Mouse (Mus musculus) c-Kit-positive CD71-negative TER-119-negative erythroid progenitor cells, embryonic 14.5 days (primary cell): ENCODE data around the gene Gba2.
"Not testable (repeated sequence)": the region's sequence is repeated elsewhere in the genome, so short reads cannot be mapped to it uniquely, and the experiment has no call there.

Source experiments
- DNase-seq: peaks from one replicate; pipeline ENCODE4 v3.0.0-alpha.2; 2013; ENCODE audit warnings: low read depth

Gba2 gene

DNA sequence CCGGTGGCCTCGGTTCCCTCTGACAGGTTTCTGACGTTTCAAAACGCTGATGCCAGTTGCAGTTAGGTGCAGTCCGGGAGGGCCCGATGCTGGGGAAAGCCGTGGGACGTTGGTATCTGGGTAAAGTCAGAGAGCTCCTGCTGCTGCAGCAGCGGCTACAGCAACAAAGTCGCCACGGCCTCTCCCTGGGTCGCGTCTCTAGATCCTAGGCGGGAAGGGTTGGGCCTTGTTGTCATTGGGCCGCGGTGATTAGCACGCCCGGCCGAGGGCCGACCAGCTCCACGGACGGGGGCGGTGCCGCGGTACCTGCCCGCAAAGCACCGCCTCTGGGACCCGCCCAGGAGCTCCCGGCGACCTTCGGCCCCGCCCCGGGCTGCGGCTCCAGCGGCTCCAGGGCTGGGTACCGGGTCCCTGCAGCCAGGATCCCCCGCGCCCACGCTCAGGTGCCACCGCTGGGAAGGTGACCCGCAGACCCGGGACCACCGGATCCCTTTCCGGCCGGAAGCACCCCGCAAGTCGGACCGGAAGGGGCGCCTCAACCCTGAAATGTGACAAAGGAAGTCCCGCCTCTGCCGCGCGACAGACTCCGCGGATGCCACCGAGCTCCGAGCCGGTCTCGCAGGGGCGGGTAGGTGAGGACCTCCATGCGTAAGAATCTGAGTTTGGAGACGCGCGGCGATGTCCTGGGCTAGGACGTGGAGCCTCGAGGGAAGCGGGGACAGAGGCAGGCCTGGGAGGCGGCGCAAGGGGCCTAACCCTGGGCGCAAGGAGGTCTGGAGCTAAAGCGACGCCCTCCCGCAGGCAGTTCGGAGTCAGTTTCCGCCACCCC is at the start of gene Gba2, which contains the start of gene Rgp1:
Gene Gba2, minus strand, starts transcription at position 498 of the 829 bp plus-strand sequence.
Gene Rgp1, plus strand, starts transcription at position 340 of the 829 bp plus-strand sequence.
- peak; percentile 80 for DNase-seq

DNA sequence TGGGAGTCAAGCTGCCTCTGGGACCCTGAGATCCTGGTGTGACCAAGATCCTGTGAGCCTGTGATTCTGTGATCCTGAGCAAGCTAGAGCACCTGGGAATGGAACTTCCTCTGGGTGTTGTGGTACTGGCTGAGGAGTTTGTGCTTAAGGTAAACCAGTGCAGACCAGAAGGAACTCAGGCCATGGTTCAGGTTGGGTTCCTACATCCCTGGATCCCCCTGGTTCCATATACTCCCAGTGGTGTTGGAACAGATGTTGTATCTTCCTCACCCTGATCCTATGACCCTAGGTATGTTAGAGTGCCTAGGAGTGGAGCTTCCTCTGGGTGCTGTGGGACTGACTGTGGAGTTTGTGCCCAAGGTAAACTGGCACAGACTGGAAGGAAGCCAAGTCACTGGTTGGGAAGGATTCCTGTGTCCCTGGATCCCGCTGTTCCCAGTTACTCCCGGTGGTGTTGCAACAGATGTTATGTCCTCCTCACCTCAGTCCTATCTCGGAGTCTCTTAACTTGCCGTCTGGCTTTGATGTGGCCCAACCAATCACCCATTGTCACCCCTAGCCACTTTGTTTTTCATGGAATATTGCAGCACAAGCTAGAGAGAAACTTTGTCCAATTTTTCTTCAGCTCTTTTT is 41.6 kb upstream of the Gba2 start:
- DNase-seq = no peak

DNA sequence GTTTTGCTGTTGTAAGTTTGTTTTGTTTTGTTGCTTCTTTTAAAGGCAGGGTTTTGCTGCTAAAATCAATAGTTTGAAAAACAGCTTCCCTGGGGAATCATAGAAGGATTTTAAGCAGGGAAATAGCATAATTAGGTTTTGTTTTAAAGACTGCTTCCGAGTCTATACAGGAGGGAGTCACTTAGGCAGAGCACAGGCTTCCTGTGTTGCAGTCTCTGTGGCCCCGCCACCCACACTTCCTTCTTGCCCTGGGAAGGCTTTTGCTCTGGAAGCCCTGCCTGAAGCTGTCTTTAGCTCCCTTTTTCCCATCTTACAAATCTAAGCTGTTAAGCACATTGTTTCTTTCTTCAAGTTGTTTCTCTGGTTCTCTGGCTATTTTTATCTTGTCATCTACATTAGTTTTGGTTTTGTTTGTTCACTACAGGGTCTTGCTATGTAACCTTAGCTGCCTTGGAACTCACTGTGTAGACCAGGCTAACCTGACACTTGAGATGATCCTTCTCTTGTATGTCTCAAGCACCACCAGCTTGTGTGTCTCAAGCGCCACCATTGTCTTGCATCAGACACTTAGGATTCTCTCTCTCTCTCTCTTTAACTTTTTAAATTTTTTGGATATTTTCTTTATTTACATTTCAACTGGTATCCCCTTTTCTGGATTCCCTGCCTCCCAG is 34.5 kb upstream of the Gba2 start:
- no peak for DNase-seq

DNA sequence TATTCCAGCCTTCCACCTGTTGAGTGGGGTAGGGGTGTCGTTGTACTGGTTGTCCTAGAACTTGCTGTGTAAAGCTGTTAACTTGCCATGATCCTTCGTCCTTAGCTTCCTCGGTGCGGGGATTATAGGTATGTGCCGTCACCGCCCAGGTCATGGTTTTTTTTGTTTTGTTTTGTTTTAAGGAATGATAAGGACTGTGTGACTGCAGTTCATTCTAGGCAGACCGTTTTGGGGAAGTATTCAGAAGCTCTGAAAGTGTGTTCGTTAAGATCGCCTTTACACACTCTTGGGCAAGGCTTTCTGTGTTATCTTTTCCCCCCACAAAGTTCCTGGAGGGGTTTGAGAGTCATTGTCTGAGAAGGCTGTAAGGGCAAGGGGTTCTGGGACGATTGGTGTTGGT is 33.9 kb upstream of the Gba2 start:
- DNase-seq = no peak

DNA sequence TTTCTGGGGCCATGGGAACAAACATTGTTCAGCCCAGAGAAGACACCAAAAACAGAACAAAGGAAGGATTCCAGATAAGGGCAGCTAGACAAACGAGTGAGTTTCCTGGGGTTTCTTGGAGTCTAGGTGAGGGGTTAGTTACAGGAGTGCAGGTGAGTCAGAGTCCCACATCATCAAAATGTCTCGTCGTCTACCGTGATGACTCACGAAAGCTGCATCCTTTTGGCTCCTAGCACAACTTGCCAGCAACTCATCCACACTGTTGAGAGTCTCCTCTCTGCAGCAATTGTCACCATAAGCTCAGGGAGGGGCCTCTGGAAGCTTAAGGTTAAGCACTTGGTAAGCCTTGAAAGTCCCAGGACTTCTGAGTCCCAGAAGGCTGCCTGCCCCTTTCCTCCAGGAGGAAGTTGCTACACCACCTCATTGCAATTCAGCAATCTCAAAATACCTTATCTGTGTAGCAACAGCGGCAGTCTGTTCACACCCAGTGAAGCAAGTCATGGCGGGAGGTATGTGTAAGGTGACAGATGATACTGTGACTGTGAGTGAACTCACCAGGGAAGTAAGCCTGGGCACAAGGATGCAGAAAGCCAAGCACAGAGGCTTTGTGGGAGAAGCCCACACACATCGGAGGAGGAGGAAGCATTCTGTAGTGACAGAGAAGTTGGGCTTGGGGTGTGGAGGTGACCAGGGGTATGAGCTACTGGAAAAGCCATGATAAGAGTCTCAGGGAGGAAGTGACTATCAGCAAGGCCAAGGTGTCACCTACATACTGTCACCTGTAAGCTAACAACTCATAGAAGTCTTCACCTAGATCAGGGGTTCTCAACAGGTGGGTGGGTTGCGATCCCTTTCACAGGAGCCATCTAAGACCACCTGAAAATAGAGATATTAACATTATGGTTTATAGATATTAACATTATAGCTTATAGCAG is 26.3 kb upstream of the Gba2 start:
- peak; percentile 24 for DNase-seq

DNA sequence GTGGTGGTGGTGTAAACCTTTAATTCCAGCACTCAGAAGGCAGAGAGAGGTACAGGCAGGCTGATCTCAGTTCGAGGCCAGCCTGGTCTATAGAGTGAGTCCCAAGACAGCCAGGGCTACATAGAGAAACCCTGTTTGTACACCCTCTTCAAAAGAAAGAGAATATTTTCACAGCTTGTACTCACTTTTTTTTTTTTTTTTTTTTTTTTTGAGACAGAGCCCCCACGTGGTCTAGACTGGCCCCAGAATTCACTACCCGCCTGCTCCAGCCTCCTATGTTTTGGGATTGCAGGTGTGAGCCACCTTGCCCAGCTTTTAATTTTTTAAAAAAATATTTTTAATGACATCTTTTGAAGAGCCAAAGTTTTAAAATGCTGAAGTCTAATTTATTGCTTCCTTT is 25.4 kb upstream of the Gba2 start:
- no peak for DNase-seq

DNA sequence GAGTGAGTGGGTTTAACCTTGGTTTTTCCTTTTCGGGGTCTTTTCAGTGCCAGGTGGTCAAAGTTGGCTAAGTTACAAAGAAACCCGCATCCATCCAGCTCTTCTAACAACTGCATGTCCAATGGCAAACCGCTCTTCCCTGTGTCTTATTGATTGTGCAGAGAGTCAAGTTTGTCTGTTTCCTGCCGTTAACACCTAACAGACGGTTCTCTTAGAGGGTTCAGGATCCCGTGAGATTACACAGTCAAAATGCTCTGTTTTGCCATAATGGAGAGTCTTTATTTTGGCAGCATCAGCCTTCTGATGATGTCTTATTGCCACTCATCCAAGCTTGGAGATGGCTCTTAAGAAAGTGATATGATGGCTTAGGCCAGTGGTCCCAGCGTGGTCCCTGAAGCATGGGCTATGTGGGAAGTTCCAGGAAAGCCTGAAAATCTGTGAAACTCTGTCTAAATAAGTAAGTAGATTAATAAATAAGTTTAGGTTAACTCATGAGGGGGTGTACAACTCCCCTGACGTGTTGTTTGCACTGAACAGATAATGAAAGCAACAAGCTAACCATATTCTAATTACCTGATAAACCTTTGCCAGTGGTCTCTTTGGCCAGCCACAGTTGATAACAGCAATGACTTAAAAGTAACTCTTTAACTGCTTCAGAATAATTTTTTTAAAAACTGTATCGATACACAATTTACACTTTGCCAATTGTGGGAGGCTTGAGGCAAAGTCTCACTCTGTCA is 21.7 kb upstream of the Gba2 start:
- no peak for DNase-seq

DNA sequence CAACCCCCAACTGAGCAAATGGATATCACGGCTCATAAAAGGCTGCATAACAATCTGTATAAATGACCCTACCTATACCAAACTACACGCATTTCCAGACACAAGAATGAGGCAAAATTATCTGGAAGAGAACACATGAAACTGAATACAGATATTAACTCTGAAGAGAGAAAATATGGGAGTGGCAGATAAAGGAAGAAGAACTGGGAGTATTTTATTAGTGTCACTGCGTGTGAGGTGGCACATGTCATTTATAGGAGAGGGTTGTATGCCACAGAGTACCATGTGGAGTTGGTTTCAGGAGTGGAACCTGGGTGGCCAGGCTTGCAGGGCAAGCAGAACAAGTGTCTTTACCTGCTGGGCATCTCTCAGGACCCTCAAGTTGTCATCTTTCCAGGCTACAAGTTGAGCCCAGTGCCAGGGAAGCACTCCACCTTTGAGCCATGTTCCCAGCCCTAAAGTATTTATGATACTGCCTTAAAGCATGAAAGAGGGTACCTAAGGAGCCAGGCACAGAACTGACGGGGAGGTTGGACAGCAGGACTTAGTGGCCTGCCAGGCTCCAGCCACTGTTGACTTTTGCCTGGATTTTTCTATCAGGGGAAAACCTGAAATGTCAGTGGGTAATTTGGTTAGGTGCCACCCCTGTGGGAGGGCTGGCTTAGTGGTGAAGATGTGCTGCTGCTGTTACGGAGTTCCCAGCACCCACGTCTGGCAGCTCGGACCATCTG is 20.1 kb upstream of the Gba2 start:
- DNase-seq = no peak

DNA sequence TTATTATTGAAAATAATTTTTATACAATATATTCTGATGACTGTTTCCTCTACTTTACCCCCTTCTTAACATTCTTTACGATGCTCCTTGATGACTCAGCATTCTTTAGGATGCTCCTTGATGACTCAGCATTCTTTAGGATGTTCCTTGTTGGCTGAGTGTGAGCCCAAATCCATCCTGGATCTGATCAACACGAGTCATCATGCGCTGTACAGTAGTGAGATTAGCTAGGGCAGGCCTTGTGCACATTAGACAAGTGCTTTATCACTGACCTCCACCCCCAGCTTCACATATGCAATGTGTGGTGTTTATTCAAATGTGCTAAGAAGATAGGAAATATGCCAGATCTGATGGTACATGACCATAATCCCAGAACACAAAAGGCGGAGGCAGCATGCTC is 19.5 kb upstream of the Gba2 start:
- no peak for DNase-seq

DNA sequence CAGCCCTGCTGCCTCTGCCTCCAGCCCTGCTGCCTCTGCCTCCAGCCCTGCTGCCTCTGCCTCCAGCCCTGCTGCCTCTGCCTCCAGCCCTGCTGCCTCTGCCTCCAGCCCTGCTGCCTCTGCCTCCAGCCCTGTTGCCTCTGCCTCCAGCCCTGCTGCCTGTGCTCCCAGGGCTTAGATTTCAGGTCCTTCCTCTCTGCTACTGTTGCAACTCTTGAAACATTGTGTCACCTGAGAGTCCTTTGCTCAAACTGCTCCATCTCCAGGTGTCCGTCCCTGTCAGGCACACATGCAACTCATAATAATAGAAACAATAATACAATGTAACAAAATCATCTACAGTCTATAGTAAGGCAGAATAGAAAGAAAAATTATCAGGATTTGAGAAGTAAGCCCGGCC is 17.9 kb upstream of the Gba2 start:
- not testable (repeated sequence) for DNase-seq

DNA sequence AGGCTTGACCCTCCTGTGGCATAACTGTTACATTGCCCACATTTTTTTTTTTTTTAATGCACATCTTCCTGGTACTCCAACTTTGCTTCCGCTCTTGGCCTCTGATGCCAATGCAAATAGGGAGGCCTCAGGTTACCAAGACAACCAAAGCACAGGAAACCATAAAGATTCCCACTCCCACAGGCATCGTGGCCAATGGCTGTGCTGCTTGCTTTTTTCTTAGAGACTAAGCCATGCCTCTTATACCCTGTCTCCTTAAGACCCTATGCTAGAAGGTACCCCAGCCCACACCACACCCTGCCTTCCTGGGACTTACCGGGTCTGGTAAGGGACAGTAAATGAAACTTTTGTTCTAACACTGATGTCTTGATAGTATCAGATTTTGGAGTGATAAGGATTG is 14.8 kb upstream of the Gba2 start:
- no peak for DNase-seq

DNA sequence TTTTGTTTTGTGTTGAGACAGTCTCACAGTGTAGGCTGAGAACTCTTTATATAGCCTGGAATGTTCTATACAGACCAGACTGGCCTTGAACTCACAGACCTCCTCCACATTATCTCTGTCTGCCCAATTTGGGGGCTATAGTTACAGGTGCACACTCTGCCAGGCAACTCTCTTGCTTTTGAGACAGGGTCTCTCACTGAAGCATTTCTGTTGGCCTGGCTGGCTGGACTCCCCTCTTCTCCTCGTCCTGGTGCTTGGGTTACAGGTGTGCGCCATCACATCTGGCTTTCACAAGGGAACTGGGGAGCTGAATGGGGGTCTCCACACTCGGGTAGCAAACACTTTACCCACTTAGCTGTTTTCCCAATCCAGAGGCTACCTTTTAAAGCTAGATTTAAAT is 13.3 kb upstream of the Gba2 start:
- no peak for DNase-seq

DNA sequence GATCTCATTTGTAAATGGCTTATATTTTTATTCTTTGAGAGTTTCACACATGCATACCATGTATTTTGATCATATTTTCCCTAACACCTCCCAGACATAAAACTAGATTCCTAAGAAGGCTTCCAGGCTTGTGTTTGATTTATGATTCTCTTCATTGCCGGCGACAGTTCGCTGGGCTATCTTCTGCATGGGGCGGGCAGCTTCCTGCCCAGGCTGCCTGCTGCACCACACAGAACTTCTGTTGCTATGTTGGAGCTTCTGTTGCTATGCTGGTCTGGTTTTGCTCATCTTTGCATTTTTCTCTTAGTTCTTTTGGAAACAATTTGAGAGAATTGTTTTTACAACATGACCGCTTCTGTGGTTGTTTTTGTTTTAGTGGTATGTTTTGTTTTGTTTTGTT is 12.9 kb upstream of the Gba2 start:
- DNase-seq = no peak

DNA sequence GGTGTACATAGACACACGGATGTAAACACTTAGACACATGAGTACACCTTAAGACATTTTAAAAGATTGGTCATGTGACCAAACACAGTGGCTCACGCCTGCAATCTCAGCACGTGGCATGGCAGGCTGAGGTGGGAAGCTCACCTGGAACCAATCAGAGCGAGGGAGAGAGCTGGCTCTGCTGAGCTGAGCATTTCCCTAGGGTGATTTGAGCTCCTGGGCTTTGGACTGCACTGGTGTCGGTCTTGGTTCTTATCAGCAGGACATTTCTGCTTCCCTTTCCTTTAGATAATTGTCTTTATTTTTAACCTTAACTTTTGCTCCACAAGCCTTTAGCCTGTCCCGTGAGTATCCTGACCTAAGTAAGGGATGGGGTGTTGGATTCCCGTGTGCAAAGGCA is 9.0 kb upstream of the Gba2 start:
- no peak for DNase-seq

DNA sequence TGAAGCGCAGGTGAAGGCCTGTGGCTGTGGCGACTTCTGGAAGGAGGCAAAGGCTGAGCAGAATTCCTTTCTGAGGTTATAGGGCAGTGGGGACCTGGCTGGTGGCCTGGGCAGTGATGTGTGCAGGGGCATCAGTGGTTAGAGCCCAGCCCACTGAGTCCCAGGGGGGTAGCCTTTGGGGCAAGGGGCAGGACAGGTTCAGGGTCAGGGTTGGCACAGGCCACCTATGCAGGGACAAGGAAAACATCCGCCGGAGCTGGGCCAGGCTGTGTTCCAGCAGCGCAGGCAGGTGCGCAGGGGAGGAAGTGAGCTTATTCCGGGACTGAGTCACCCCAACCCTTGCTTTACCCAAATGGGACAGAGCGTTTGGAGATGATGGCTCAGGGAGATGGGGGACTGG is 7.7 kb upstream of the Gba2 start:
- DNase-seq = no peak

DNA sequence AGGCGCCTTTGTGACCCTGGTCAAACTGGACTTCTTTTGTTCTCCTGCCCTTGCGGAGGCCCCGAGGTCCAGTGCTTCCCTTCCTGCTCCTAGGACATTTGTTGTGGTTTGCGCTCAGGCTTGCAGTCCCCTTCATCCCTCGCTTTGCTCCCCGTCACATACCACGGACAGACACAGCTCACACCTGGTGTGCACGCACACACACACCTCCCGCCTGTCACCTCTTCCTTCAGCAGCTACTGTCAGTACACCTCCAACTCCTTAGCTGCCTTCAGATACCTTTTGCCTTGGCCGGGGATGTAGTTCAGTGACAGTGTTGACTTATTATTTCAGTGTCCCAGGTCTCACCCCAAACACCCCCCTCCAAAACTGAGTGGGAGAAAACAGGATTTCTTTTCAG is 7.0 kb upstream of the Gba2 start:
- DNase-seq = no peak

DNA sequence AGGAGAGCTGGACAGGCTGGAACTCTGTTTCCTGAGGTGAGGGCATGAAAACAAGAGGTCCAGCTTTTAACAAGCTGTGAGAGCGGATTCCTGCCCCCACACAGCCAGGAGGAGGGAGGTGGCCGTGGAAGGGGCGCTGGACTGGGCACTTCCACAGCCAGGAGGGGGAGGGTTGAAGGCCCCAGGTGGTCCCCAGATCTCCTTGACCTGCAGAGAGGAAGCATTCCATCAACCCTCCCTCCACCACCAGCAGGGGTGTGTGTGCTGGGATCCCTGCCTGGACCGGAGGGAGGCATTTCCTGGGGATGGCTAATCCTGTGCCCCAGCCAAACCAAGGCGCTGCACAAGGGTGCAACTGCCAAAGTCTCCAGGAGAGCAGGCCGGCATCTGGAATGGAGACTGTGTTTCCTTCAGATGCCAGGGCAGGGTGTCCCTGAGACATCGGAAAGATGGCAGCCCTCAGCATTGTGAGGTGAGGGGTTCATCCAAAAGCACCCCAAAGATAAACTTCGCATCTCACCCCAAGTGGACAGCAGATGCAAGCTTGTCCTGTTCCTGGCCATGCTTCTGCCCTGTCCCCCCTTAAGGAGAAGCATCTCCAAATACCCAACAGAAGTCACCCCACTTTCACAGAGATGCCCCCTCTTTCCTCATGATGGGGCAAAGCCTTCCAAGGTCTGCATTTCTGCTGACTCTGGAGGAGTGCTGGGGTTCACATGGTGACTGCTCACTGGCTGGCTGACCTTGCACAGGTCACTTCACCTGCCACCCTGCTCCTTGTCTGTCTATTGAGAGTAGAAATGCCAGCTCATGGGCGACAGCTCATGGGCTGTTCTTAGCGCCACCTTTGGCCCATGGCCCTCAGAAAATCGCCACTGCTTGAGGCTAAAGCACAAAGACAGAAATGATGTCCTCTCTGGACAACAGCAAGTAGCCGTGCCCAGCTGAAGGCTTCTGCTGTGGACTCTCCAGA is 6.1 kb upstream of the Gba2 start, which contains the start of gene Msmp:
Gene Msmp, minus strand, starts transcription at position 51 of the 973 bp plus-strand sequence.
- DNase-seq = no peak

DNA sequence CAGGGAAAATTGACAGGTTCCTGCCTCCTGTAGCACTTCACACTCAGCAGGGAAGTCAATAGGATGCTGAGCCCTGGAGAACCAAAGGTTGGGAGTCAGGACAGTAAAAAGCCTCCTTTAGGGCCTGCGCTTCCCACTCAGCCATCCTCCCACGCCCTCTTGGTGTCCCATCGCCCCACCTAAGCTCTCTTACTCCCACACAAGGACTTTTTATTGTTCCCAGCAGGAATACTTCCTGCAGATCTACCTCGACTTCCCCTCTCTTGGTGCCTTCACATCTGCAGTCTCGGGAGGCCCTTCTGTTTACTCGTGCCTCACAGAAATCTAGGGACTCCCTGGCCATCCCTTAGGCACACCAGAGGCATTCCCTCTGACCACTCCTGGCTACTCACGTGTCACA is 4.7 kb upstream of the Gba2 start:
- no peak for DNase-seq

DNA sequence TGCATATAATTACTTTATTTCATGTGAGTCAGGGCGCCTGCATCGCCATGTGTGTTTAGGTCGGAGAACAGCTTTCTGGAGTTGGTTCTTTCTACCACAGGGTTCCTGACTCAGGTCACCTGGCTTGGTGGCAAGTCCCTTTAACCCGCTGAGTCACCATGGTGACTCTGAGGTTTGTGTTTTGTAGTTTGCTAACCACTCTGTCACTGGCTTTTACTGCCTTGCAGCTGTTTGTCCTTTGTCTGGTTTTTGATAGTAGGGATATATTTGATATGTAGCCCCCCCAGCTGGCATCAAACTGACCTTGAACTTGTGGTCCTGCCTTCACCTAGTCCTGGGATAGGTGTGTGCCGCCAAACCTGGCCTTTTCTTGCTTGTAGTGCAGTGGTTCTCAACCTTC is 3.6 kb upstream of the Gba2 start:
- DNase-seq = no peak
